Mouse (Mus musculus) liver, embryonic 11.5 days (tissue): ENCODE measurements around the gene Enox1. TPM values are rescaled to one million over a fixed set of nuclear protein-coding genes. Genes with fewer than 3 reads are reported as not detected.

Experiments used
- ATAC-seq: fragments of 200-750 bp; cut with Nextera tagmentation; replicated peaks from 2 replicates; pipeline ENCODE4 v1.8.0; 2017; ENCODE audit warnings: moderate number of reproducible peaks, mild to moderate bottlenecking, moderate TSS enrichment, moderate library complexity; ENCODE audit not compliant: low FRiP score
- DNase-seq: peaks from one replicate; pipeline ENCODE4 v3.0.0-alpha.2; 2017; ENCODE audit warnings: low spot score
- H3K27ac ChIP-seq: fragments of 300-500 bp; sonication (generic); 2 replicates; pipeline ENCODE4 v1.5.1; 2014; ENCODE audit warnings: mild to moderate bottlenecking, low read depth, low read length, control low read depth
- H3K27me3 ChIP-seq: fragments of 300-500 bp; sonication (generic); replicated peaks from 2 replicates; pipeline ENCODE4 v1.6.1; 2014; ENCODE audit warnings: low read length, mixed read lengths; ENCODE audit not compliant: control insufficient read depth, insufficient read depth
- H3K36me3 ChIP-seq: fragments of 300-500 bp; sonication (generic); 2 replicates; pipeline ENCODE4 v1.6.1; 2014; ENCODE audit warnings: mild to moderate bottlenecking, low read length, moderate library complexity, mixed read lengths; ENCODE audit not compliant: control insufficient read depth, insufficient read depth
- H3K4me1 ChIP-seq: fragments of 300-500 bp; sonication (generic); replicated peaks from 2 replicates; pipeline ENCODE4 v1.6.1; 2014; ENCODE audit warnings: low read length, mixed read lengths; ENCODE audit not compliant: control insufficient read depth, insufficient read depth
- H3K4me2 ChIP-seq: fragments of 300-500 bp; sonication (generic); 2 replicates; pipeline ENCODE4 v1.6.1; 2014; ENCODE audit warnings: mild to moderate bottlenecking, control low read depth, moderate library complexity
- H3K4me3 ChIP-seq: fragments of 300-500 bp; sonication (generic); 2 replicates; pipeline ENCODE4 v1.5.1; 2014; ENCODE audit warnings: low read depth, low read length, control low read depth
- H3K9ac ChIP-seq: fragments of 300-500 bp; sonication (generic); 2 replicates; pipeline ENCODE4 v1.6.1; 2014; ENCODE audit warnings: low read depth, low read length, control low read depth
- H3K9me3 ChIP-seq: fragments of 300-500 bp; sonication (generic); 2 replicates; pipeline ENCODE4 v1.6.1; 2016; ENCODE audit warnings: low read length, inconsistent platforms, mixed read lengths; ENCODE audit not compliant: control insufficient read depth
- WGBS: fragments of 180-500 bp; shearing (Covaris S2); extraction: QIAGEN DNeasy Blood & Tissue Kit; methylation state at CpG from one replicate; pipeline ENCODE4 v1.1.7; 2014; 5-methylcytosine and 5-hydroxymethylcytosine counted together
- polyA plus RNA-seq: library from polyadenylated mRNA; unstranded; fragments of >200 nt; fragmentation: Nextera tagmentation; extraction: Ambion mirVana; gene quantifications from 2 replicates; pipeline ENCODE4 v1.2.1, GENCODE M21; 2014

Gene Enox1
- polyA plus RNA-seq, 1 experiment from 2014 or later, result 0.92 TPM

DNA sequence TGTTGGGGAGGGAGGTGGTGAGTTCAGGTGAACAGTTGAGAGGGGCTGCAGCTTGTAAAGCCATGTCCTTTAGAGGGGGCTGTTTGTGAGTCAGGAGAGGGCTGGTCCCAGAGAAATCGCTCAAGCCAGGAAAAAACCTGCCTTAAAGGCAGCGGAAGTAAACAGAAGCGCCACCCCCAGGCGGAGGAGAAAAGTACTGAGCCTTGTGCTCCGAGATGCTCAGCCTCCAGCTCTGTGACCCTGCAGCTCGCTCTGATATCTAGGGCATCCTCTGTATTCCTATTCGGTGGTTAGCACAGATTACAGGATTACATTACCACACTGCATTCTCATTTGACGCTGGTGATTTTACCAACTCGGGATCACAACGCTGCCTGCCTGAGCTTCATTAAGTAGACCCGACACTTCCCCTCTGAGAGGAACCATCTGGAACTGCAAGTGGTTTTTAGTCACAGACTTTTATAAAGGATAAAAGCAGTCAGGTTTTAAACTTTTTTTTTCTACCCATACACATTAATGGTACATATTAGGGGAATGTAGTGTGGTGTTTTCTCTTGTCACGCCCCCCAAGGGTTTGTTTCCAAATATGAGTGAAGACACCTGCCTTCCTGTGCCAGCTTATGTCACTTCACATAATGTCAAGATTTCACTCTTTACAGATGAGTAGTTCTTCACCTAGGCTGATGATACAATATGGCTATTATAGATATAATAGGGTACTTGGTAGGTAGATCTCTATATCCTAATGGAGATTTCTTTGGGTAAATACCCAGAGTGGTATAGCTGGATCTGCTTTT, 552.0 kb downstream of the Enox1 start:
- Histone ChIP-seq H3K27ac (no peak overlapping the region), H3K27me3 (no peaks in the 10 kb centered on the region), H3K4me3 (no peak overlapping the region), H3K9ac (no peak overlapping the region), H3K9me3 (no peaks in the 10 kb centered on the region), H3K36me3 (no peaks in the 10 kb centered on the region), H3K4me2 (no peak overlapping the region), H3K4me1 (no peaks in the 10 kb centered on the region)
- ATAC-seq (no peak), DNase-seq (no peak)
- 56% methylated on average over 12 of the region's 12 CpGs for WGBS

GRCm38 (mm10) chr14:77714931-77715535, 558.5 kb downstream of the Enox1 start:
- no peak for DNase-seq
- 79% methylated on average over 9 of the region's 9 CpGs for whole genome bisulfite sequencing
- Histone ChIP-seq H3K4me2 (no peak overlapping the region), H3K36me3 (no peaks in the 10 kb centered on the region), H3K9me3 (no peaks in the 10 kb centered on the region), H3K4me1 (no peaks in the 10 kb centered on the region), H3K27me3 (no peaks in the 10 kb centered on the region), H3K9ac (no peak overlapping the region), H3K27ac (no peak overlapping the region), H3K4me3 (no peak overlapping the region)
- no peak for ATAC-seq

DNA sequence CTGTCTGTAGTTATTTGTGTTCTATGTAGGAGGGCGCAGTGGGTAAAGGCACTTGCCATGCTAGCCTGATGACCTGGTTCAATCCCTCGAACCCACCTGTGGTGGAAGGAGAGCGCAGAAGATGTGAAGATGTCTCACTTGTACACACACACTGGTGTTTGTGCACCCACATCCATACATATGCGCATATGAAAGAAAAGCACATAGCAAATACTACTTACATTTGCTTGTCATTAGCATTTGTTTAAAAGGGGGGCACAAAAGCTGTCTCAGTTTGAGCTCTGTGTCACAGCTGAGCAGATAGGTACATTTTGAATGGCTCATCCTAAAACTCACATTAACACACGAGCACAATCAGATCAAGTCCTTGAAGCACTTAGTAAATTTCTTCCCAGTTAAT, 560.4 kb downstream of the Enox1 start:
- H3K36me3 ChIP-seq, result no peaks in the 10 kb centered on the region
- ATAC-seq (no peak), DNase-seq (no peak)
- H3K4me3 ChIP-seq, result no peak overlapping the region
- WGBS, result 80% methylated on average over 5 of the region's 5 CpGs
- no peak overlapping the region for H3K9ac ChIP-seq
- no peaks in the 10 kb centered on the region for H3K9me3 ChIP-seq
- no peak overlapping the region for H3K4me2 ChIP-seq
- no peaks in the 10 kb centered on the region for H3K27me3 ChIP-seq
- H3K27ac ChIP-seq, result no peak overlapping the region
- H3K4me1 ChIP-seq, result no peaks in the 10 kb centered on the region

DNA sequence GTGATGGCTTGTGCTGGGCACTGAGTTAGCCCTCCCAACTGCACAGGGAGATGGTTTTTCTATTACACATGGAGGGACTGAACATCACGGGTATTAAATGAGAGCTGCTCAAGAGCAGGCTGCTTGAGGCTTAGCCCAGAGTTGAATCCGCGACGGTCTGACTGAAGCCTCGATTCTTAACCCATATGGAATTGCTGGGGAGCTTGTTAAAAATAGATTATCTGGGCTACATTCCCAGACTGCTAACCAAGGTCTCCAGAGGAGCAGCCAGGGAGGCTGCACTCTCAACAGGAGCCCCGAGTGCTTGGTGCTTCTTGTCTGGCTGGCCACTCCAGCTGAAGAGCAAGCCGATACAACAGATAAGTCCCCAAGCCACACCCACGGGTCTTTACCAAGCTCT, 562.3 kb downstream of the Enox1 start:
- H3K9me3 ChIP-seq, result no peaks in the 10 kb centered on the region
- 62% methylated on average over 8 of the region's 8 CpGs for WGBS
- DNase-seq, result no peak
- no peak overlapping the region for H3K4me2 ChIP-seq
- no peaks in the 10 kb centered on the region for H3K36me3 ChIP-seq
- no peak overlapping the region for H3K9ac ChIP-seq
- H3K27me3 ChIP-seq, result no peaks in the 10 kb centered on the region
- no peak overlapping the region for H3K27ac ChIP-seq
- H3K4me3 ChIP-seq, result no peak overlapping the region
- no peak for ATAC-seq
- no peaks in the 10 kb centered on the region for H3K4me1 ChIP-seq

GRCm38 (mm10) chr14:77738056-77738455, 581.5 kb downstream of the Enox1 start:
- Histone ChIP-seq H3K4me1 (no peaks in the 10 kb centered on the region), H3K9ac (no peak overlapping the region), H3K36me3 (no peaks in the 10 kb centered on the region), H3K4me3 (no peak overlapping the region), H3K4me2 (no peak overlapping the region), H3K9me3 (0 out of 2 replicates have a peak, but pooled peaks cover 3% of the 10 kb centered on the region), H3K27me3 (no peaks in the 10 kb centered on the region), H3K27ac (no peak overlapping the region)
- whole genome bisulfite sequencing, result 60% methylated on average over 3 of the region's 3 CpGs
- no peak for ATAC-seq
- DNase-seq, result no peak

DNA sequence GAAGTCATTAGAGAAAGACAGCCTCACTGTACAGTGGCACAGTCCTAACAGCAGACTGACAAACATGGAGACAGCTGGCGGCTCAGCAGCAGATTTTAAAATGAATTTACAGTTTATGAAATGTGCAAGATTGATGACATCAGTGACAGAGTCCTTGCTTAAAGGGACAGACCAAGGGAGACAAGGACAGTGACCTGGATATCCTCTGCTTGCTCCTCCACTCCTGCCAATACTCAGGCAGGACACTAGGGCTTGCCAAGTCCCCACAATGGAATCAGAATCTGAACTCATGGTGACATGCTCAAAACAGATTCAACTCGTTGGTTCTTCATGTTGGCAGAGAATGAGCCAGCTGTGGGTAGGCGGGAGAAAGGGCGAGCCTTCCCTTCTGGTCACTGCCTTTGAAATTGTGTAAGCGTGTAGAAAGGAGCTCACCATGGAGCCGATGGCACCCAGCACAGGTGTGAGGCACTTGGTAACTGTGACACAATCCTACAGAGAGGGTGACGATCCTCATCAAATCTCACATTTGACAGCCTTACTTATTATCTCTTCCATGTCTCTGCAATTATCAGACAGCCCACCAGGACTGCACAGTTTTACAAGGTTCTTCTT, 582.3 kb downstream of the Enox1 start:
- Histone ChIP-seq H3K4me1 (no peaks in the 10 kb centered on the region), H3K9me3 (0 out of 2 replicates have a peak, but pooled peaks cover 3% of the 10 kb centered on the region), H3K4me2 (no peak overlapping the region), H3K4me3 (no peak overlapping the region), H3K9ac (no peak overlapping the region), H3K27me3 (no peaks in the 10 kb centered on the region), H3K36me3 (no peaks in the 10 kb centered on the region), H3K27ac (no peak overlapping the region)
- WGBS, result 77% methylated on average over 7 of the region's 7 CpGs
- DNase-seq (no peak), ATAC-seq (no peak)

DNA sequence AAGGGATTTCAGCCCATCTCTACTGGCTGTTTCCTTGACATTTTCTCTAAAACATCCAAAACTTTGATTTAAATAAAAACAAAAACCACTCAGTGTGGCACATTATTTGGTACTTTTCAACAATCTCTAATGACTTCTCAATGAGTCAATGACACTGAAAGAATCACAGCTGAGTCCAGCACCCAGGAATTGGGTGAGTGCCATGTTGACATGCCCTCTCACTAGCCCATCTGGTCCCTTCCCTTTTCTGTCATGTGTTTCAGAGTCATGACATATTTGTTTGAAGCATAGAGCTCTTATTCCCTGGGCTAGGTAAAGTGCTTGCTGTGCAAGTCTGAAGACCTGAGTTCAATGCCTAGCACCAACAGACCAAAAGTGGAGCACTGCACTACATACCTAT, 582.8 kb downstream of the Enox1 start:
- no peak overlapping the region for H3K4me2 ChIP-seq
- 0 out of 2 replicates have a peak, but pooled peaks cover 3% of the 10 kb centered on the region for H3K9me3 ChIP-seq
- no peaks in the 10 kb centered on the region for H3K27me3 ChIP-seq
- no peak for ATAC-seq
- H3K27ac ChIP-seq, result no peak overlapping the region
- H3K9ac ChIP-seq, result no peak overlapping the region
- H3K4me3 ChIP-seq, result no peak overlapping the region
- no peaks in the 10 kb centered on the region for H3K4me1 ChIP-seq
- H3K36me3 ChIP-seq, result no peaks in the 10 kb centered on the region
- no peak for DNase-seq

- Histone ChIP-seq H3K36me3 (no peaks in the 10 kb centered on the region), H3K4me2 (no peak overlapping the region), H3K27ac (no peak overlapping the region), H3K4me1 (no peaks in the 10 kb centered on the region), H3K9ac (no peak overlapping the region), H3K27me3 (no peaks in the 10 kb centered on the region), H3K4me3 (no peak overlapping the region), H3K9me3 (0 out of 2 replicates have a peak, but pooled peaks cover 3% of the 10 kb centered on the region)
- WGBS, result 88% methylated on average over 5 of the region's 5 CpGs
- ATAC-seq (no peak), DNase-seq (no peak)
Observed at GRCm38 (mm10) chr14:77744638-77745240, 588.2 kb downstream of the Enox1 start.
